Mouse (Mus musculus): ENCODE data around the gene Bcl6. TPM values are rescaled to one million over a fixed set of nuclear protein-coding genes. Genes with fewer than 3 reads are reported as not detected.

Gene Bcl6
- total RNA-seq, 2 experiments from 2014 or later: 36.6 to 68.3 TPM

GRCm38 (mm10) chr16:23990161-23990970, 1.7 kb upstream of the Bcl6 start:
- no peak for DNase-seq

- DNase-seq: peak; percentile 70
Measured at GRCm38 (mm10) chr16:23989209-23990160, 833 bp upstream of the Bcl6 start.

GRCm38 (mm10) chr16:23988157-23988465, 541 bp downstream of the Bcl6 start:
- no peak for DNase-seq

GRCm38 (mm10) chr16:23987341-23988156, 1.1 kb downstream of the Bcl6 start:
- DNase-seq: peak; percentile 63

GRCm38 (mm10) chr16:23986871-23987270, 1.8 kb downstream of the Bcl6 start:
- peak; percentile 28 for DNase-seq

- peak; percentile 37 for DNase-seq
Measured at GRCm38 (mm10) chr16:23986176-23986575, 2.5 kb downstream of the Bcl6 start.

- peak; percentile 13 for DNase-seq
Measured at GRCm38 (mm10) chr16:23985467-23985861, 3.2 kb downstream of the Bcl6 start.

- DNase-seq: peak; percentile 44
Measured at GRCm38 (mm10) chr16:23984760-23985466, 3.7 kb downstream of the Bcl6 start.

- DNase-seq: peak; percentile 80
Measured at GRCm38 (mm10) chr16:23984183-23984582, 4.5 kb downstream of the Bcl6 start.

- peak; percentile 83 for DNase-seq
Measured at GRCm38 (mm10) chr16:23982891-23983588, 5.6 kb downstream of the Bcl6 start.

- peak; percentile 78 for DNase-seq
Measured at GRCm38 (mm10) chr16:23981925-23982851, 6.5 kb downstream of the Bcl6 start.

- DNase-seq: no peak
Measured at GRCm38 (mm10) chr16:23980991-23981720, 7.5 kb downstream of the Bcl6 start.

GRCm38 (mm10) chr16:23980201-23980870, 8.3 kb downstream of the Bcl6 start:
- no peak for DNase-seq

GRCm38 (mm10) chr16:23979446-23979845, 9.2 kb downstream of the Bcl6 start:
- DNase-seq: peak; percentile 69

GRCm38 (mm10) chr16:23978495-23978894, 10.2 kb downstream of the Bcl6 start:
- DNase-seq: no peak

GRCm38 (mm10) chr16:23977732-23978131, 10.9 kb downstream of the Bcl6 start:
- DNase-seq: no peak

GRCm38 (mm10) chr16:23976196-23976595, 12.5 kb downstream of the Bcl6 start:
- DNase-seq: no peak

GRCm38 (mm10) chr16:23973635-23974367, 14.9 kb downstream of the Bcl6 start:
- DNase-seq: no peak
